Mouse (Mus musculus) embryonic facial prominence, embryonic 11.5 days (tissue): ENCODE measurements around the gene Tyro3. TPM values are rescaled to one million over a fixed set of nuclear protein-coding genes. Genes with fewer than 3 reads are reported as not detected.

Experiments
- ATAC-seq: fragments of 200-750 bp; cut with Nextera tagmentation; replicated peaks from 2 replicates; pipeline ENCODE4 v1.8.0; 2017; ENCODE audit warnings: low read depth; ENCODE audit not compliant: insufficient number of reproducible peaks, low FRiP score, low TSS enrichment
- DNase-seq: peaks from one replicate; pipeline ENCODE4 v3.0.0-alpha.2; 2015; ENCODE audit warnings: low spot score
- H3K27ac ChIP-seq: fragments of 300-500 bp; sonication (generic); replicated peaks from 2 replicates; pipeline ENCODE4 v1.5.1; 2014; ENCODE audit warnings: mild to moderate bottlenecking, low read depth, low read length, control low read depth
- H3K27me3 ChIP-seq: fragments of 300-500 bp; sonication (generic); 2 replicates; pipeline ENCODE4 v1.6.1; 2014; ENCODE audit warnings: mild to moderate bottlenecking, low read length, moderate library complexity, mixed read lengths; ENCODE audit not compliant: control insufficient read depth, insufficient read depth
- H3K36me3 ChIP-seq: fragments of 300-500 bp; sonication (generic); replicated peaks from 2 replicates; pipeline ENCODE4 v1.6.1; 2014; ENCODE audit warnings: low read depth, mild to moderate bottlenecking, low read length, moderate library complexity, mixed read lengths; ENCODE audit not compliant: control insufficient read depth, insufficient read depth
- H3K4me1 ChIP-seq: fragments of 300-500 bp; sonication (generic); 2 replicates; pipeline ENCODE4 v1.6.1; 2014; ENCODE audit warnings: low read length, mixed read lengths; ENCODE audit not compliant: control insufficient read depth, insufficient read depth
- H3K4me2 ChIP-seq: fragments of 300-500 bp; sonication (generic); 2 replicates; pipeline ENCODE4 v1.6.1; 2014; ENCODE audit warnings: low read depth, mild to moderate bottlenecking, control low read depth, low read length, moderate library complexity
- H3K4me3 ChIP-seq: fragments of 300-500 bp; sonication (generic); 2 replicates; pipeline ENCODE4 v1.5.1; 2014; ENCODE audit warnings: low read depth, low read length, control low read depth
- H3K9ac ChIP-seq: fragments of 300-500 bp; sonication (generic); replicated peaks from 2 replicates; pipeline ENCODE4 v1.6.1; 2014; ENCODE audit warnings: mild to moderate bottlenecking, control low read depth, low read length
- H3K9me3 ChIP-seq: fragments of 300-500 bp; sonication (generic); replicated peaks from 2 replicates; pipeline ENCODE4 v1.6.1; 2016; ENCODE audit warnings: mild to moderate bottlenecking, low read length, inconsistent platforms, mixed read lengths; ENCODE audit not compliant: control insufficient read depth
- WGBS: fragments of 180-500 bp; shearing (Covaris S2); extraction: QIAGEN DNeasy Blood & Tissue Kit; methylation state at CpG from one replicate; pipeline ENCODE4 v1.1.7; 2014; 5-methylcytosine and 5-hydroxymethylcytosine counted together
- polyA plus RNA-seq: library from polyadenylated mRNA; unstranded; fragments of >200 nt; fragmentation: Nextera tagmentation; extraction: Ambion mirVana; gene quantifications from 2 replicates; pipeline ENCODE4 v1.2.1, GENCODE M21; 2014

Gene Tyro3
- polyA plus RNA-seq, 1 experiment from 2014 or later: 16.3 TPM

DNA sequence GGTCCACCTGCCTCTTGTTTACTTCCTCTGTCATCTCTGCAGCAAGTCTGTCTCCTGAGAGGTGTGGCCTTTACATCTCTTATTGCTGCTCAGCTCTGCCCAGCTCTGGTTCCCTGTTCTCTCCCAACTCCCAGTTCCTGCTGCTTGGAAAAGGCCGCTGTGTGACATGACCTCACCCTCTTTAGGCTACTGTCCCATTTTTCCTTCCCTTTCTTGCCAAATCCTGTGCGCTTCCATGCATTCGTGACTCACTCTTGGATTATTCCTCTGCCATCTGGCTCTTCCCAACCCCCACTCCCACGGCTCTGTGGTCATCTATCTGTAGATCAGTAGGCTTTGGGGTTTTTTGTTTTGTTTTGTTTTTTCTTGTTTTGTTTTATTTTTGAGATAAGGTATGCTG lies 49.4 kb downstream of the Tyro3 start:
- no peak overlapping the region for H3K4me3 ChIP-seq
- no peak for ATAC-seq

DNA sequence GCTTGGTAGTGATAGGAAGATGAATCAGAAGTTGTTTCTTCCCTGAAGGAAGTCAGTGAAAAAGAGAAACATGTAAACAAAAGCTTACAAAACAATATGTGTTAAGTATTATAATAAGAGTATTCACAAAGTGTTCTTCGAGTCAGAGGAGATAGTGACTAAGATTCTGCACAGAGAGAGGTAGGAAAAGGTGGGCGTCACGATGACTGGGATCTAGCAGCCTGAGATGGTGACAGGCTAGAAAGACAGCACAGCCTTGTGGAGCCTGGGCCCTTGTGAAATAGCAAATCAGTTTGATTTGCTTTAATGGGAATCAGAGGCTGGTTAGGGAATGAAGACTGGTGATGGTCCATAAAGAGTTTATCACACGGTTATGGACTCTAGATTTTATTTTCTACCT lies 56.3 kb downstream of the Tyro3 start:
- Histone ChIP-seq H3K4me1 (no peaks in the 10 kb centered on the region), H3K36me3 (no peaks in the 10 kb centered on the region), H3K27me3 (no peaks in the 10 kb centered on the region), H3K9me3 (no peaks in the 10 kb centered on the region), H3K4me2 (no peak overlapping the region), H3K4me3 (no peak overlapping the region), H3K9ac (no peak overlapping the region), H3K27ac (no peak overlapping the region)
- 80% methylated on average over 4 of the region's 4 CpGs for WGBS
- DNase-seq (no peak), ATAC-seq (no peak)

More for the DNA sequence above, 49.4 kb downstream of the Tyro3 start:
- WGBS: 71% methylated on average over 4 of the region's 4 CpGs
- H3K9me3 ChIP-seq: no peaks in the 10 kb centered on the region
- H3K27me3 ChIP-seq: no peaks in the 10 kb centered on the region
- H3K36me3 ChIP-seq: no peaks in the 10 kb centered on the region
- DNase-seq: no peak
- no peaks in the 10 kb centered on the region for H3K4me1 ChIP-seq
- no peak overlapping the region for H3K27ac ChIP-seq
- H3K4me2 ChIP-seq: no peak overlapping the region
- no peak overlapping the region for H3K9ac ChIP-seq

GRCm38 (mm10) chr2:119855310-119855850 lies 57.8 kb downstream of the Tyro3 start:
- Histone ChIP-seq H3K27ac (no peak overlapping the region), H3K4me3 (no peak overlapping the region), H3K4me1 (no peaks in the 10 kb centered on the region), H3K9ac (no peak overlapping the region), H3K27me3 (no peaks in the 10 kb centered on the region), H3K9me3 (no peaks in the 10 kb centered on the region), H3K4me2 (no peak overlapping the region), H3K36me3 (no peaks in the 10 kb centered on the region)
- ATAC-seq (no peak), DNase-seq (no peak)
- 70% methylated on average over 6 of the region's 6 CpGs for WGBS

DNA sequence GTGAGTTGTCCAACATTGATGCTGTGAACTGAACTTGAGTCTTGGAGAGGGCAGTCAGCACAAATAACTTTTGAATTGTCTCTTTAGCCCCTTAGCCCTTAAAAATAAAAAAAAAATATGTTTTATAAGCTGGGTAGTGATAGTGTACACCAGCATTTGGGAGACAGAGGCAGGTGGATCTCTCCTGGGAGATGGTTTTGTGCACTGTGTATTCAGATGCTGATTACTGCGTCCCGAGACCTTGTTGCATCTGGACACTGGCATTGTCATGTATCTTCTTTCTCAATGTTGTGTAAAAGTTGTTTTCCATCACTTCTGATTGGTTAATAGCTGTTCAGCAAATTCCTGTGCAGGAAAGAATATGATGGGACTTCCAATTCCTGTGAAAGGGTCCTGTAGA lies 59.8 kb downstream of the Tyro3 start:
- Histone ChIP-seq H3K4me3 (no peak overlapping the region), H3K4me1 (no peaks in the 10 kb centered on the region), H3K4me2 (no peak overlapping the region), H3K27me3 (no peaks in the 10 kb centered on the region), H3K9me3 (no peaks in the 10 kb centered on the region), H3K27ac (no peak overlapping the region), H3K36me3 (no peaks in the 10 kb centered on the region), H3K9ac (no peak overlapping the region)
- 82% methylated on average over 2 of the region's 2 CpGs for WGBS
- no peak for ATAC-seq
- DNase-seq: no peak

DNA sequence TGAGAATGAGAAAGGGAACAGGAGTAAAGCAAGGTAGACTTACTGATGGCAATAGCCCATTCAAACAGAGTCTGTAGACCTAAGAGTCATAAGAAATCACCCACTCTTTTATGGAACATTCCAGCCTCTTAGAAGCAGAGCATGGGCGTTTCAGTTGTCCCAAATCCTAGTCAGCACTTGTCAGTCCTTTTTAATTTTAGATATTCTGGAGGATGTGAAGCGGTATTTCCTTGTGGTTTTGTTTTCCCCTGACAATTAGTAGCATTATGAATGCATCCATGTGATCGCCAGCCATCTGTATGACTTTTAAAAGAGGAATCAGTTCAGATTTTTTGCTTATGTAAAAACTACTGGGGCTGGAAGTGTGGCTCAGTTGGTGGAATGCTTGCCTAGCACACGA lies 67.0 kb downstream of the Tyro3 start:
- Histone ChIP-seq H3K4me3 (no peak overlapping the region), H3K9me3 (no peaks in the 10 kb centered on the region), H3K9ac (no peak overlapping the region), H3K4me1 (no peaks in the 10 kb centered on the region), H3K4me2 (no peak overlapping the region), H3K27ac (no peak overlapping the region), H3K36me3 (no peaks in the 10 kb centered on the region), H3K27me3 (no peaks in the 10 kb centered on the region)
- ATAC-seq (no peak), DNase-seq (no peak)
- WGBS: 77% methylated on average over 4 of the region's 4 CpGs

Other genes starting within 250 kb of the Tyro3 start
- 104 and 114 TPM in 2 replicates for gene Nusap1, start 179.4 kb upstream of the Tyro3 start, polyA plus RNA-seq
- gene Oip5, start 179.3 kb upstream of the Tyro3 start, polyA plus RNA-seq: 32.1 and 36.0 TPM in 2 replicates
- 50.8 and 55.3 TPM in 2 replicates for gene Ndufaf1, start 134.9 kb upstream of the Tyro3 start, polyA plus RNA-seq
- gene Rtf1, start 122.7 kb upstream of the Tyro3 start, polyA plus RNA-seq: 33.0 and 38.4 TPM in 2 replicates
- 1.2 TPM in 2 replicates for gene Itpka, start 55.4 kb upstream of the Tyro3 start, polyA plus RNA-seq
- gene Ltk, start 37.3 kb upstream of the Tyro3 start, polyA plus RNA-seq: not detected in 2 replicates
- 17.5 and 20.0 TPM in 2 replicates for gene Rpap1, start 10.2 kb upstream of the Tyro3 start, polyA plus RNA-seq
- gene Mga, start 99.5 kb downstream of the Tyro3 start, polyA plus RNA-seq: 28.3 and 30.5 TPM in 2 replicates
- gene Mapkbp1, start 175.0 kb downstream of the Tyro3 start, polyA plus RNA-seq: 1.6 and 2.5 TPM in 2 replicates
- gene Jmjd7, start 229.8 kb downstream of the Tyro3 start, polyA plus RNA-seq: 15.4 and 18.4 TPM in 2 replicates
- gene Gm28042, start 229.8 kb downstream of the Tyro3 start, polyA plus RNA-seq: 2.4 and 2.9 TPM in 2 replicates
- gene Pla2g4b, start 235.7 kb downstream of the Tyro3 start, polyA plus RNA-seq: 0.42 and 0.88 TPM in 2 replicates